Mouse (Mus musculus): ENCODE measurements at regions not wholly inside any gene's neighbourhood (a gene's known extent, or its start where the extent isn't known, plus 50 kb on each side); places are given as distances from the start of the nearest gene placed in this dataset.

DNA sequence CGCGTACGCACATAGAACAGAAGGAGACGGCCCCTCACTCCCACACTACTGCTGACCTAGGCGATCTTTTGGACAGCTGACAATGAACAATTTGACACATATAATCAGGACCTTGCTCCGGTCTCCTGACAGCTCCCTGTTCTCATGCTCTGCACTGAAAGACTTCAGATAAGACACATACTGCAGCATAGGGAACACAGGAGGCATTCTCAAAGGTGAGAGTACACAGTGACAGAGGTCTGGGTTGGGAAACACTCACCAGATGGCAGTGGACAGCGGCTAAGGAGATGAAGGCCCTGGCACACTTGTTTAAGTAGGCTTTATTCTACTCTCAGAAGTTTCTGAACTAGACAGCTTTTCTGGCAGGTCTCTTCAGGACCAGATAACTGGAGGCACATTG lies 156.9 kb downstream of the Kctd12 start:
- Histone ChIP-seq H3K27me3 (ENCODE audit: control insufficient read depth, insufficient read depth, low read length) (no peaks in the 10 kb centered on the region), H3K36me3 (ENCODE audit: control insufficient read depth, insufficient read depth, low read length) (no peaks in the 10 kb centered on the region), H3K9ac (ENCODE audit: low read depth, low read length) (no peak overlapping the region), H3K27ac (ENCODE audit: low read depth, low read length) (no peak overlapping the region), H3K4me1 (ENCODE audit: control insufficient read depth, insufficient read depth, low read length) (no peaks in the 10 kb centered on the region), H3K9me3 (ENCODE audit: control insufficient read depth, low read length) (no peaks in the 10 kb centered on the region), H3K4me2 (replicated peaks; ENCODE audit: low read depth, low read length) (no peak overlapping the region), H3K4me3 (ENCODE audit: low read length) (no peak overlapping the region)
- no peak for ATAC-seq (ENCODE audit: low FRiP score, low TSS enrichment)
- 81% methylated on average over 7 of the region's 7 CpGs for WGBS

DNA sequence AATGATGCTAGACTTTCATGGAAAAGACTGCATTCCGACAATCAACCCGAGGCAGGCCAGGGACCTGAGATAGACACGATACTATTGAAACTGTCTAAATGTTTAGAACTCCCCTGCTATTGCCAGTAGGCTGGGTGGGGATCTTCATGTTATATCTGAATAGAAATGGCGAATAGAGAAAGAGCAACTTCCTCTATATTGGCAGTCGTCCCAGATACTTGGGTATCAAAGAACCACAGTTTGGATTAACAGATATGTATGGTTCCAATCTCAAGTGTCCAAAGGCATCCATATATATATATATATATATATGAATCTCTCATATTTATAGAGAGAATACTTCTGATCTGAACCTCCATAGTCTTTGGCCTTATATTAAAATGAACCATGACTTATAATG lies 161.8 kb downstream of the Kctd12 start:
- H3K36me3 ChIP-seq (ENCODE audit: control insufficient read depth, insufficient read depth, low read length): no peaks in the 10 kb centered on the region
- 87% methylated on average over 5 of the region's 5 CpGs for WGBS
- no peak overlapping the region for H3K4me2 ChIP-seq (replicated peaks; ENCODE audit: low read depth, low read length)
- H3K27ac ChIP-seq (ENCODE audit: low read depth, low read length): no peak overlapping the region
- no peaks in the 10 kb centered on the region for H3K27me3 ChIP-seq (ENCODE audit: control insufficient read depth, insufficient read depth, low read length)
- no peaks in the 10 kb centered on the region for H3K9me3 ChIP-seq (ENCODE audit: control insufficient read depth, low read length)
- H3K9ac ChIP-seq (ENCODE audit: low read depth, low read length): no peak overlapping the region
- no peaks in the 10 kb centered on the region for H3K4me1 ChIP-seq (ENCODE audit: control insufficient read depth, insufficient read depth, low read length)
- ATAC-seq (ENCODE audit: low FRiP score, low TSS enrichment): no peak
- H3K4me3 ChIP-seq (ENCODE audit: low read length): no peak overlapping the region

DNA sequence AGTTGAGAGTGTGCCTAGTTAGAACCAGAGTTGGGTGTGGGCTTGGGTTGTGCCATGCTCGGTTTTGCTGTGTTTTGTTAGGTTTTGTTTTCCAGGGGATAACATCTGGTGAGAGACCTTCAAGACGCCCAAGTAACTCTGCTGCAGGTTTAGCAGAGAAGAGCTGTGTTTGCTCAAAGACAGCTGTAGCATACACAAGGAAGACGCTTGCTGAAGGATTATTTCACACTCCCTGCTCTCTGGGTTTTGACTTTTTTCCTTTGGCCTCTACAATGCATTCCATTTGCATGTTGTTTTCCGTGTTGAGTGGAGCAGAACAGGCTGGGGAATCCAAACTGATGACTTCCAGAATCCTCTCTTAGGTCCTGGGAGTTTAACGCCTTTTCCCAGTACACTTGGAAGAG lies 170.8 kb downstream of the Kctd12 start:
- H3K4me1 ChIP-seq (ENCODE audit: control insufficient read depth, insufficient read depth, low read length): no peaks in the 10 kb centered on the region
- WGBS: 56% methylated on average over 5 of the region's 5 CpGs
- no peak overlapping the region for H3K27ac ChIP-seq (ENCODE audit: low read depth, low read length)
- H3K9ac ChIP-seq (ENCODE audit: low read depth, low read length): no peak overlapping the region
- no peak overlapping the region for H3K4me2 ChIP-seq (replicated peaks; ENCODE audit: low read depth, low read length)
- no peaks in the 10 kb centered on the region for H3K36me3 ChIP-seq (ENCODE audit: control insufficient read depth, insufficient read depth, low read length)
- no peaks in the 10 kb centered on the region for H3K27me3 ChIP-seq (ENCODE audit: control insufficient read depth, insufficient read depth, low read length)
- no peak overlapping the region for H3K4me3 ChIP-seq (ENCODE audit: low read length)
- no peaks in the 10 kb centered on the region for H3K9me3 ChIP-seq (ENCODE audit: control insufficient read depth, low read length)
- ATAC-seq (ENCODE audit: low FRiP score, low TSS enrichment): no peak

DNA sequence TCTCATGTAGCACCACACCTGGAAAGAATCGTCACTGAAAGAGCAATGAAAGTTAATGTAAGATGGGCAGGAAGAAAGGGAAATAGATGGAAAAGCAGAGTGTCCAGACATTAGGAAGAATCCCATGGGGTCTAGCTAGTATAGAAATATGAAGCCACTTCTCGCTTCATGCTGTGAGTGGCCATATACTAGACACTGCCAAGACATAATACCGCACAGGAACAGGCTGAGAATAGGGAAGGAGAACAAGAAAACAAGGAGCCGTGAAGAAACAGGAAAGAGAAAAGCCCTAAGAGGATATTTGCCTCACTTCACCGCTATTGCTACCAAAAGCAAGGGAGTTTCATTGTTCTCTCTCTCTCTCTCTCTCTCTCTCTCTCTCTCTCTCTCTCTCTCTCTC lies 171.4 kb downstream of the Kctd12 start:
- Histone ChIP-seq H3K4me2 (replicated peaks; ENCODE audit: low read depth, low read length) (no peak overlapping the region), H3K4me1 (ENCODE audit: control insufficient read depth, insufficient read depth, low read length) (no peaks in the 10 kb centered on the region), H3K36me3 (ENCODE audit: control insufficient read depth, insufficient read depth, low read length) (no peaks in the 10 kb centered on the region), H3K9me3 (ENCODE audit: control insufficient read depth, low read length) (no peaks in the 10 kb centered on the region), H3K9ac (ENCODE audit: low read depth, low read length) (no peak overlapping the region), H3K4me3 (ENCODE audit: low read length) (no peak overlapping the region), H3K27ac (ENCODE audit: low read depth, low read length) (no peak overlapping the region), H3K27me3 (ENCODE audit: control insufficient read depth, insufficient read depth, low read length) (no peaks in the 10 kb centered on the region)
- WGBS: 57% methylated on average over 5 of the region's 5 CpGs
- ATAC-seq (ENCODE audit: low FRiP score, low TSS enrichment): no peak

DNA sequence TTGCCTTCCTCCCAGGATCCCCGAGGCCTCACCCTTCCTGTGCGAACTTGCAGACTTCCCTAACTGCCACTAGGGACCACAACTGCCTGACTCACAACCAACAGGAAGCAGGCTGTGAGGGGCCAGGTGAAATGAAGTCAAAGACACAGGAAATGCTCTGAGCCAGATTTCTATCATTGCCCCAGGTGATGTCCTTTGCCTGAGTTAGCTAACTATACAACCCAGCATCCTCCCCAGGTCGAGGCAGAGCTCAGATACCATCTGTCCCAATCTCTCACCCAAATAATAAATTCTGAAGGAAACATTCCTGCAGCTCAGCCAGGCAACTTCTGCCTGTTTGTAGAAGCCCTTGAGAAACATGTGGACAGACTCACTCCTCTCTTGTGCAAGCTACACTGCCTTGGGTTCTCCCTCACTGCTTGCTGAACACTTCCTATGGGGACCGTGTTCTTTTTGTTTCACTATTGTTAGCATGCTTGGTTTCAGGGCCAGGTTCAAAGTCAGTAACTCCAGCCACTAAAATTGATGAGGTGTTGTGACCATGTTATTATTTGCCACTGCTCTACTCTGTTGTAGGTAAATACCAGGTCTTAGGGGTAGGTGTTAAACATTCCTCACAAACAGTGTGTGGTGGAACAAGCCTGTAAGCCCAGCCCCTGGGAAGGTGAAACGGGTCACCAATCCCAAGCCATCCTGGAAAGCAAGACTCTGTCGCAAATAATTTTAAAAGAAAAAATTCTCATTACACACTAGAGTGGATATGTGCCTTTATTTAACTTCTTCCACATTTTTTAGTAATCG lies 172.1 kb downstream of the Kctd12 start:
- H3K36me3 ChIP-seq (ENCODE audit: control insufficient read depth, insufficient read depth, low read length): no peaks in the 10 kb centered on the region
- no peak overlapping the region for H3K4me3 ChIP-seq (ENCODE audit: low read length)
- peak; percentile 77; the same call in 1 of the 2 replicates for ATAC-seq (ENCODE audit: low FRiP score, low TSS enrichment)
- H3K9ac ChIP-seq (ENCODE audit: low read depth, low read length): no peak overlapping the region
- H3K4me1 ChIP-seq (ENCODE audit: control insufficient read depth, insufficient read depth, low read length): no peaks in the 10 kb centered on the region
- WGBS: 46% methylated on average over 7 of the region's 7 CpGs
- peak overlapping the region; percentile 38; the same call in 1 of the 2 replicates for H3K27ac ChIP-seq (ENCODE audit: low read depth, low read length)
- no peaks in the 10 kb centered on the region for H3K27me3 ChIP-seq (ENCODE audit: control insufficient read depth, insufficient read depth, low read length)
- no peaks in the 10 kb centered on the region for H3K9me3 ChIP-seq (ENCODE audit: control insufficient read depth, low read length)
- no peak overlapping the region for H3K4me2 ChIP-seq (replicated peaks; ENCODE audit: low read depth, low read length)

DNA sequence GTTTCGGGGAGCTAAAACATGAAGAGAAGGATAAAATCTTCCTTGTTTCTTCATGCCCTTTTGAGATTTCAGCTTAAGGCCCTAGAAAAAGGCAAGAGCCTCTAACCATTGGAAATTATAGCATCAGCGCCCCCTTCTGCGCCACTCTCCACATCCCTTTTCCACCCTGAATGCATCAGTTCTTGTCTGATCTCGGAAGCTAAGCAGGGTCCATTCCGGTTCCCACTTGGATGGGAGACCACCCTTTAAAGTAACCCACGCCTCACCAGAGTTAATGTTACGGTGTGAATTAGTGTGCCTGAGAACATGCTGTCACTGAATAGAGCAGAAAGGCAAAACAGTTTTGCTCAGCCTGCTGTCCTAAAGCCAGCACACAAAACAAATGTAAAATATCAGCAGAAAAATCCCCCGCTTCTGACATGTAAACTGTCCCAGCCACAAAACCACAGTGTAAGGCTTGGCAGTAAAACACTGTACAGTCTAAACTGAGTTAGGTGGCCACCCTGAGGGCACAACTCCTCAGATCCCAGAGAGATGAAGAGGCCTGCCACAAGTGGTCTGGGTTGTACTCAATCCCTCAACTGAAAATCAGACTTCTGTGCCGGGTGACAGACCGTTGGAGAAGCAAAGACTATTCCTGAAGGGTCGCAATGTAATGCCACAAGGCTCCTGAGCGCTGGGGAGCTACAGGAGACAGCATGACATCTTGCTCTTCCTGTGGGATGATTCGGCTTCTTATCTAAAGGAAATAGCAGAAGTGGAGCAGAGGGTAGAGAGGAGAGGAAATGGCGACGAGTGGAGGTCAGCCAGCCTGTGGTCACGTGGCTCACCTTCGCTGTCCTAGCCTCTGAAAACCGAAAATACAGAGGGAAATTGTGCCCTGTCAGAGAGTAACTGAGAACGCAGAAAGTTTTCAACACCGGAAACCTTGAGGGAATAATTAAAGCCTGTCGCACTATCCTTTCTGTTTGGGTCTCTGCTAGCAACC lies 176.2 kb downstream of the Kctd12 start:
- Histone ChIP-seq H3K4me3 (ENCODE audit: low read length) (no peak overlapping the region), H3K36me3 (ENCODE audit: control insufficient read depth, insufficient read depth, low read length) (no peaks in the 10 kb centered on the region), H3K4me2 (replicated peaks; ENCODE audit: low read depth, low read length) (no peak overlapping the region), H3K9me3 (ENCODE audit: control insufficient read depth, low read length) (no peaks in the 10 kb centered on the region; the same call in 1 of the 2 replicates), H3K9ac (ENCODE audit: low read depth, low read length) (no peak overlapping the region), H3K27me3 (ENCODE audit: control insufficient read depth, insufficient read depth, low read length) (no peaks in the 10 kb centered on the region), H3K4me1 (ENCODE audit: control insufficient read depth, insufficient read depth, low read length) (no peaks in the 10 kb centered on the region), H3K27ac (ENCODE audit: low read depth, low read length) (no peak overlapping the region)
- no peak for ATAC-seq (ENCODE audit: low FRiP score, low TSS enrichment)
- WGBS: 53% methylated on average over 21 of the region's 21 CpGs

DNA sequence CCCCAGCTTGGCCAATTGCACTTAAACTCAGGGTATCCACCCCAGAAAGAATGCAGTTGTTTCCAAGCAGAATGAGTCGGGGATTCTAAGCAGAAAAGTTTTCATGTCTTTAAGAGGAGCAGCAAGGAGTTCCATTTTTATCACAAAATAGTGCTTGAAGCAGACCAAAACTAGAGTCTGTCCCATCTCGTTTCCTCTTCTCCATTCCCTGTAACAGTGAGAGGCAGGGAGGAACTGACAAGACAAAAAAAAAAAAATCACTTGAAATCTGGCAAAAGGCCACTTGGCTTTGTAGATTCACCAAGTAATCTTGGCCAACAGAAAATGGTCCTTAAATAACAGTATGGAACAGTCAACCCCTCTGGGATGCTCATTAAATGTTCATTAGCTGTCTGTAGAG lies 186.8 kb downstream of the Kctd12 start:
- Histone ChIP-seq H3K36me3 (ENCODE audit: control insufficient read depth, insufficient read depth, low read length) (no peaks in the 10 kb centered on the region), H3K4me3 (ENCODE audit: low read length) (no peak overlapping the region), H3K27me3 (ENCODE audit: control insufficient read depth, insufficient read depth, low read length) (no peaks in the 10 kb centered on the region), H3K27ac (ENCODE audit: low read depth, low read length) (no peak overlapping the region), H3K9me3 (ENCODE audit: control insufficient read depth, low read length) (no peaks in the 10 kb centered on the region), H3K4me2 (replicated peaks; ENCODE audit: low read depth, low read length) (no peak overlapping the region), H3K4me1 (ENCODE audit: control insufficient read depth, insufficient read depth, low read length) (no peaks in the 10 kb centered on the region), H3K9ac (ENCODE audit: low read depth, low read length) (no peak overlapping the region)
- no peak for ATAC-seq (ENCODE audit: low FRiP score, low TSS enrichment)
- WGBS: 91% methylated on average over 2 of the region's 2 CpGs

DNA sequence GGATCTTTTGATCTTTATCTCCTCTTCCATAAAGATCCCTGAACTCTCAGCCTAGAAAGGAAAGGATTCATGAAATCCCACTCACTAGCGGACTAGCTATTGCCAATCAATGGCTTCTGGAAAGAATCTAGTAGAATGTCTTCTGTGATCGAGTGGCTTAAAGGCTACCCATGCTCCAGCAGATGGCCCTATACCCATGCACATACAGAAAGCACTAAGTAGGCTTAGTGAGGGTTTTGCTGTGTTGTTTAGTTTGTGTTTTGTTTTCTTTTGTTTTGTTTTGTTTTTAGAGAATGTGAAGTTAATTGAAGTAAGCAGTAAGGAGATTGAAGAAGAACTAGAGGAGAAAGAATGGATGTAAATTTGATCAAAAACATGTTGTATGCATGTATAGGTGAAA lies 187.5 kb downstream of the Kctd12 start:
- no peaks in the 10 kb centered on the region for H3K9me3 ChIP-seq (ENCODE audit: control insufficient read depth, low read length)
- no peaks in the 10 kb centered on the region for H3K36me3 ChIP-seq (ENCODE audit: control insufficient read depth, insufficient read depth, low read length)
- ATAC-seq (ENCODE audit: low FRiP score, low TSS enrichment): no peak
- H3K4me1 ChIP-seq (ENCODE audit: control insufficient read depth, insufficient read depth, low read length): no peaks in the 10 kb centered on the region
- H3K27me3 ChIP-seq (ENCODE audit: control insufficient read depth, insufficient read depth, low read length): no peaks in the 10 kb centered on the region
- no peak overlapping the region for H3K27ac ChIP-seq (ENCODE audit: low read depth, low read length)
- H3K4me2 ChIP-seq (replicated peaks; ENCODE audit: low read depth, low read length): no peak overlapping the region
- 91% methylated on average over 2 of the region's 2 CpGs for WGBS
- H3K4me3 ChIP-seq (ENCODE audit: low read length): no peak overlapping the region
- H3K9ac ChIP-seq (ENCODE audit: low read depth, low read length): no peak overlapping the region

DNA sequence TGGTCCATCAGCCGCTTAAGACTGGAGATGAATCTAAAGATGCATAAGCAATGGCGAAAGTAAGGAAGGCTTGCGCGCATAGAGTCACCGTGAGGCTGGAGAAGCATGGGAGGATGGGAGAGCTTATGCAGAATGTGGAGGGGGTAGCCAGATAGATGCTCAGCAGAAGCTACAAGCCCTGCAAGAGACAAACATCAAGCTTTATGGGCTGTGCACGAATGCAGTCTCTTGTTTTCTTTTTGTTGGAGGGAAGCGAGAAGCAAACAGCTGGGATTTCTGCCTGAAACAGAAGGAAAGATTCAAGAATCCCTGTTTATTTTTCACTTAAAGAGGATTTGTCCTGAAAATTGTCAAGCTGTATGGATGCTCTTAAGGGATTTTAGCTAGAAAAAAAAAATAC lies 188.7 kb downstream of the Kctd12 start:
- 70% methylated on average over 7 of the region's 7 CpGs for WGBS
- H3K4me3 ChIP-seq (ENCODE audit: low read length): no peak overlapping the region
- no peaks in the 10 kb centered on the region for H3K27me3 ChIP-seq (ENCODE audit: control insufficient read depth, insufficient read depth, low read length)
- no peaks in the 10 kb centered on the region for H3K9me3 ChIP-seq (ENCODE audit: control insufficient read depth, low read length)
- no peak overlapping the region for H3K27ac ChIP-seq (ENCODE audit: low read depth, low read length)
- no peak for ATAC-seq (ENCODE audit: low FRiP score, low TSS enrichment)
- H3K36me3 ChIP-seq (ENCODE audit: control insufficient read depth, insufficient read depth, low read length): no peaks in the 10 kb centered on the region
- no peak overlapping the region for H3K9ac ChIP-seq (ENCODE audit: low read depth, low read length)
- H3K4me1 ChIP-seq (ENCODE audit: control insufficient read depth, insufficient read depth, low read length): no peaks in the 10 kb centered on the region
- no peak overlapping the region for H3K4me2 ChIP-seq (replicated peaks; ENCODE audit: low read depth, low read length)

All from kidney, embryonic 14.5 days (tissue).